Mouse (Mus musculus) adrenal gland, postnatal 36 days (tissue): ENCODE measurements around the gene Apoc3. TPM values are rescaled to one million over a fixed set of nuclear protein-coding genes. Genes with fewer than 3 reads are reported as not detected.
A peak's percentile ranks its signal among the peaks of the same experiment; 100 is the strongest.

Experiments
- DNase-seq, 2 experiments: peaks; one replicate each; pipeline ENCODE4 v3.0.0; 2021; ENCODE audit warnings: mixed read lengths in 1 of 2
- total RNA-seq, 2 experiments: library from RNA; stranded (reverse); gene quantifications; 2 replicates each; pipeline ENCODE4 v1.2.3; 2021

The Apoc3 gene
- total RNA-seq, 2 experiments from 2014 or later, result 6.8 to 12.5 TPM

- no peak for DNase-seq
Observed at GRCm38 (mm10) chr9:46194809-46195208, 40.6 kb downstream of the Apoc3 start.

- DNase-seq, result no peak
Observed at GRCm38 (mm10) chr9:46192642-46193041, 42.8 kb downstream of the Apoc3 start.

- DNase-seq, result no peak
Observed at GRCm38 (mm10) chr9:46191644-46192043, 43.8 kb downstream of the Apoc3 start.

- no peak for DNase-seq
Observed at GRCm38 (mm10) chr9:46191234-46191633, 44.2 kb downstream of the Apoc3 start.

GRCm38 (mm10) chr9:46189381-46189780, 46.1 kb downstream of the Apoc3 start:
- no peak for DNase-seq

GRCm38 (mm10) chr9:46188956-46189355, 46.5 kb downstream of the Apoc3 start:
- no peak for DNase-seq

GRCm38 (mm10) chr9:46188370-46188769, 47.1 kb downstream of the Apoc3 start:
- DNase-seq, result no peak

GRCm38 (mm10) chr9:46186387-46186786, 49.0 kb downstream of the Apoc3 start:
- DNase-seq, result no peak

- DNase-seq, result peak in 1 of 2 experiments; percentile 51
Observed at GRCm38 (mm10) chr9:46185191-46185590, 50.2 kb downstream of the Apoc3 start.

GRCm38 (mm10) chr9:46184542-46184941, 50.9 kb downstream of the Apoc3 start:
- no peak for DNase-seq

Other genes starting within 250 kb of the Apoc3 start
- gene Pafah1b2, start 222.9 kb downstream of the Apoc3 start, total RNA-seq, result 100 to 1,000 TPM; 148 to 173 TPM
- gene Sik3, start 222.8 kb downstream of the Apoc3 start, total RNA-seq, result 10 to 100 TPM; 55.1 to 60.0 TPM
- gene Apoa1, start 7.1 kb downstream of the Apoc3 start, total RNA-seq, result 1 to 10 TPM in 1 of 2 experiments, under 1 TPM in 1; 0.36 to 6.4 TPM
- gene Apoa4, start 5.1 kb upstream of the Apoc3 start, total RNA-seq, result under 1 TPM in 1 of 2 experiments, not detected in 1; 0.17 TPM
- gene Apoa5, start 33.0 kb upstream of the Apoc3 start, total RNA-seq, result 1 to 10 TPM in 1 of 2 experiments, not detected in 1; 1.1 TPM
- gene Zpr1, start 37.4 kb upstream of the Apoc3 start, total RNA-seq, result 10 to 100 TPM; 43.1 to 56.4 TPM
- gene Bud13, start 47.4 kb upstream of the Apoc3 start, total RNA-seq, result 10 to 100 TPM in 1 of 2 experiments, 1 to 10 TPM in 1; 8.5 to 11.7 TPM
- not detected for gene 4931429L15Rik, start 84.3 kb upstream of the Apoc3 start, total RNA-seq